Mouse (Mus musculus) thymus, adult 18-20 months (tissue): Measurements from ENCODE around the gene Slc16a8.

ENCODE experiments used
- DNase-seq, 2 experiments: peaks; one replicate each; pipeline ENCODE4 v3.0.0; 2022; ENCODE audit warnings: mixed read lengths in 2 of 2

Gene Slc16a8

DNA sequence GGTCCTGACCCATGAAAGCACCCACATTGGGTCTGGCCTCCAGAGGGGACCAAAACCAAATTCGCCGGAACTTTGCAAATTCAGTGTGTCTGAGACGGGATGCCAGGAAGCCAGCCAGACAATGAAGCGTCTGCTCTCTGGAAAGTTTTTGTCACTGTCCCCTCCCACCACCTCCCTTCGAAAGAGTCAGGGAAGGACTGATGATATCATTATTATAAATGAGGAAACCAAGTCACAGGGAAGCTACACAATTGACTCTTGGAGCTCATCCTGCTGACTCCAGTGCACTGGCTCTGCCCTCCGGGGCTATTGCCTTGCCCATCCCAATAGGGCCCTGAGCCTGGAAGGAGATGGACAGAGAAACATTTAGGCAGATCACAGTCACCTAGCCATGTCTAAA, 41.0 kb downstream of the Slc16a8 start:
- DNase-seq = no peak

DNA sequence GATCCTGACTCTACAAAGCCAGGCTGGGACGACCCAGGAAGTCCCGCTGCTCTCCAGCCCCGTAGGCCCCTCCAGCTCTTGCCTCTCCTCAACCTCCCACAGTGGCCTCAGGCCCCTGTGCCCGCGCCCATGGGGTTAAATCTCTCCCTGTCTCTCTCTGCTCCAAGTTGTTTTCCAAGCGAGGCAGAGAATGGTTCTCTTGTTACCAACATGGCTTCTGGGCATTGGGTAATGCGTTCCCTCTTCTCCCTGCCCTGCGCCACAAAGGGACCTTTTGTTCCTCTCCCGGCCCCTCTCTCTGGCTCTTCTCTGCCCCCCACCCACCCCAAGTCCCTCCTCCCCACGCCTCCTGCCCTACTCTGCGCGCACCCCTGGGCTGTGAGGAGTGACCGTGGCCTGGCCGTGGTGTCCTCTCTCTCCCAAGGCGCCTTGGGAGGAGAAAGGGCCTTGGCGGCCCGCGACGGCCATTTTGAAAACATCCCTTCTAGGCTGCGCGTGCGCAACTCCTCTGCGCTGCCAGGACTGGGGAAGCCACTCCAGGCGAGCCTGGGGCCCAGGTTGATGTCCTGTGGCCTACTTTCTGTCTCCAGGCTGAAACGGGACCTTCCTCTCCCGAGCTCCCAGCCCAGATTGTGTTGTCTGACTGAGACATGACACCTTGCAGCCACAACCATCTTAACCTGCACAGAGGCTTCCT, 41.7 kb downstream of the Slc16a8 start:
- DNase-seq = no peak

DNA sequence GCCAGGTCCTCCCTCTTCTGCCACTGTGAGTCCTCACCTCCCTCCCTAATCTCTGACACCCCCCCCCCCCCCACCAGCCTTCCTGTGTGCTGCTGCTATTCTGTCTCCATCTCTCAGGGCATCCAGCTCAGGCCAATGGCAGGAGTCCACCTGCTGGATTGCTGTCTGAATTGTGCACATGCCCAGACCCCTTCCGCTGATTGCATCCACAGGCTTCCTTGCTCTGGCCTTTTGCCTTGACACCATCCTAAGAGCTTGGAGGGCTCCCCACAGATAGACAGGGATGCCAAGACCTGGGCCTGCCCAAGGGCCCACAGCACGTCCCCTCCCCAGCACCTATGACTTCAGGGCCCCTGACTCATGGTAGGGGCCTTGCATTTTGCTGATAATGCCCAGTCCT, 44.2 kb downstream of the Slc16a8 start:
- DNase-seq = no peak

DNA sequence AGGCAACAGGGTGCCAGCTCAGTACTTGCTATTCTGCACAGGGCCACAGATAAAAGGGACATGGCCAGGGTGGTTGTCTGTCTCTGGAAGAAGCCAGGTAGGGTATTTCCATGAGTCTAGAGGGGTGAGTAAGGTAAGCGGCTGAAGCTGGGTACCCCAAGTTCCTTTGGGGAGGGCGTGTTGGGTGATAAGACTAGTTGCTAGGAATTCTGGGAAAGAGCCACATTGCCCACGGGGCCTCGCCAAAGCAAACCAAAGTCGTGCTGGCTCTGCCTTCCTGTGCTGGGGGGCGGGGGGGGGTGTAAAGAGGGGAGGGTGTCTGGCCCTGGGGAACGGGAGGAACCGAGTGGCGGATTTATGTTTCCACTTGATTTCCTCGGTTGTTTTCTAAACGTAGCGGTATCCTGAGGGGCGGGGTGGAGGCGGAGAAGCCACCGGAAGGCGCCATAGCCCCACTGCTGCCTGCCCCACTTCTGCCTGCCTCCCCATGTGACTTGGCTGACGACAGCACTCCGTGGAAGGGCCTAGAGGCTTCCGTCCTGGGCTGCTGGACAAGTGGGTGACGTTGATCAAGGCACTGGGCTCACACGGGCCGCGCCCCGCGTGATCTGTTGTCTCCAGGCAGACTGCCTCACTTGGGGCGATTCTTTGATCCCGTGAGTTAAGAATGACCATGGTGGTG, 45.7 kb downstream of the Slc16a8 start:
- DNase-seq = peak; percentile 67 to 69

DNA sequence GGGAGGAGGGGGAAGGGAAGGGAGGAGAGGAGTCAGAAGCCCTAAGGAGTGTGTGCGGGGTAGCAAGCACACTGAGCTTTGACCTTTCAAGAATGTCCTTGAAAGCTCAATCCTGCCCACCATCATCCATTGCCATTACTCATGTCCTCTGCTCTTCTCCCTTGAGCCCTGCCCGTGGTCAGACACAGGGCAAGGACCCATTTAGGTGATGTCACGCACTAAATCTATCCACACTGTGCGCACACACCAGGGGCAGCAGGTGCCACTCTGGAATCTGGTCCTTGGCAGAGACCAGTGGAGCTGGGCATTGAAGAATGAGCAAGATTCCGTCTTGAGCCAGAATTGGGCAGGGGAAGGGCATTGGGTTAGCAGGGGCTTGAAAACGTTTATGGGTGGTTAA, 46.4 kb downstream of the Slc16a8 start:
- no peak for DNase-seq

DNA sequence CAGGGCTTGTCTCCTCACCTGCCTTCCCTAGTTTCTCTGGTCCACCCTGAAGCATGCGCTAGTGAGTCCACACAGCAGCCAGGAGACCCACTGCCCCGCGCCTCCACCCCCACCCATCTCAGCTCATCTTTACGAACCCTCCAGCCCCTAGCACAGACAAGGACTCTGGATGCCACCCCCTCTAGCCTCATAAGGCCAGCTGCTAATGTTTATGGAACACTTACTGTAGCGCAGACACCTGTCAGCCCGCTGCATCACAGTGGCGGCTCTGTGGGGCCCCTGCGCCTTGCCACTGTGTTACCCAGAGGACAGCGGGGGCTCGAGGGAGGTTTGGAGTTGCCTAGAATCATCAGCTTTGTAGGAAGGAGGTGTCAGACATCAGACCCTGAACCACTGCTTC, 52.0 kb downstream of the Slc16a8 start:
- DNase-seq = no peak

DNA sequence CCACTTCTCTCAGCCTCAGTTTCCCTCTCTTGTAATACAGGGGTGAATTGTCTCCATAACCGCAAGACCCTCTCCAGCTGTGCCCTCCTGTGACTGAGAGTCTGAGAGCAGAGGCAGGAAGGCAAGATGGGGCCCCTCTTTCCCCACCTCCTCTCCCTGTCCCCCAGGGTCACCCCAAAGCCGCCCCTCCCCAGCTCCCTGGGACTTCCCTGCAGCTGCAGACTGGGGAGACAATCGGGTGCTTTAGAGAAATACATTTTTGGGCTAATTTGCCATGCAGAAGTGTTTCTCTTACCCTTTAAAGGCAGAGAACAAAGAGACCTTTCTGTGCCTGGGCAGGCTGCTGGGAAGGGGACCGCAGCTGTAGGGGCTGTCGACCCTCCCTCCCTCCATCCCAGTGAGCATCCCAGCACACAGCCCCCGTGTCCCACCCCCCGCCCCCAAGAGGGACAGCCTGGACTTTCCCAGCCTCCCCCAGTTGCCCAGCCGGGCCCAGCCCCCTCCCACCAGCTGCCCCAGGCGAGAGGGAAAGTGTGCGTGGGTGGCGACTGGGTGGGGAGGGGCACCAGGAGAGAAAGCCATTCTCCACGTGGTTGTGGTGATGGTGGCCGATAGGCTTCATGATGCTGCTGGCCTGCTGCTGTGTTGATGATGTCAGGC, 52.9 kb downstream of the Slc16a8 start:
- no peak for DNase-seq
